Mouse (Mus musculus) left cerebral cortex, adult 9 months (tissue): Measurements from ENCODE around the gene Zbtb41.
A peak's percentile ranks its signal among the peaks of the same experiment; 100 is the strongest.
"Not testable (repeated sequence)": the region's sequence is repeated elsewhere in the genome, so short reads cannot be mapped to it uniquely, and the experiment has no call there.

ENCODE experiments used
- DNase-seq, 2 experiments: peaks; one replicate each; pipeline ENCODE4 v3.0.0; 2022; ENCODE audit warnings: low spot score in 2 of 2

Zbtb41 gene

GRCm38 (mm10) chr1:139421875-139422791 is at the start of gene Zbtb41:
Gene Zbtb41 (plus strand): TSS chr1:139422288.
- peak; percentile 61 to 86 for DNase-seq

- DNase-seq = no peak
Observed at GRCm38 (mm10) chr1:139375900-139376299, 46.2 kb upstream of the Zbtb41 start.

GRCm38 (mm10) chr1:139376638-139377286 is 45.3 kb upstream of the Zbtb41 start, which contains the start of gene Crb1:
Gene Crb1 (minus strand): TSS chr1:139377100.
- no peak for DNase-seq

DNA sequence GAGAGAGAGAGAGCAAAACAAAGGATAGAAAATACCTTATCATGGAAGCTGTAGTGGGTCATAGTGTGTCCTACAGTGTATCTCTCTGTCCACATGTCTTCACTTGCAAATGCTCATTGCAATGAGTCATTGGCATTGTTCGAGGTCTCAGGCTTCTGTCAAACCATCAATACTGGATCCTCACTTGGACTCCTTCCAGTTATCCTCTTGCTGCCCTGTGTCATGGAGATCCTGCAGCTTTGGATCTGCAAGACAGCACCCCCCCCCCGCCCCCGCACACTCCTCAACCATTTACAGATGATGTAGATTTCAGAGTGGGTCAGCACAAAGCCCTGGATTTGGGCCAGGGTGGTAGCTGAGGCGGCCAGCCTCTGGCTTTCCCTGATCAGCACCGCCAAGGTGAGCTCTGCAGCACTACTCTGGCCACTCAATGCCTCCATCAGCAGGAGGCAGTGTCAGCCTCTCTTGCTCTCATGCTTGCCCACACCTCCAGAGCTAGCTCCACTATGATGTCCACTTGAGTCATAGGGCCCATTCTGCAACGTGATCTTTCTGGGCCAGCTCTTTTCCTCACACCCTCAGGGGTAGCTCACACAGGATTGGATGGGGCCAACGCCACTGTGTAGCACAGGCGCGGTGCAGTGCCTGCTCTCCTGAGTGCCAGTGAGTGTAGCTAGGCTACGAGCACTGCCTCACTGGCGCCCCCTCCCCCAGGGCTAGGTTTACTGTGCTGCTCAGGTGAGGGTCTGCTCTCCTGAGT is 43.0 kb upstream of the Zbtb41 start:
- DNase-seq = no peak

- no peak for DNase-seq
Observed at GRCm38 (mm10) chr1:139379621-139379984, 42.5 kb upstream of the Zbtb41 start.

DNA sequence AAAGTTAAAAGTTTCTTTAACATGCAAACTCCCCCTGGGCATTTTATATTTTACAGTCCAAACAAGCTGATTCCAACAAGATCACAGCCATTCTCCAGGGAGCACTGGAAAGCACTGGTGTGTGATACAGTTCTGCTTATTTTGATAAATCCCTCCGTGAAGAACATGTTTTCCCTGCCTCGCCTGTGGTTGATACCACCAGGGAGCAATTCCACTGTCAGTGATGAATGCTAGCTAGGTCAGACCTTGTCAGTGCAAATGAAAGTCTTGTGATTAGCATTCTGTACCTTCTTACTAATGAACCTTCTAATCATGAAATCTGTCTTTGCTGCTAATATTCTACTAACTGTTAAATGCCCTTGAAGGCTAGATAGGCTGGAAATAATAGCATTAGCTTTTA is 30.3 kb upstream of the Zbtb41 start:
- no peak for DNase-seq

DNA sequence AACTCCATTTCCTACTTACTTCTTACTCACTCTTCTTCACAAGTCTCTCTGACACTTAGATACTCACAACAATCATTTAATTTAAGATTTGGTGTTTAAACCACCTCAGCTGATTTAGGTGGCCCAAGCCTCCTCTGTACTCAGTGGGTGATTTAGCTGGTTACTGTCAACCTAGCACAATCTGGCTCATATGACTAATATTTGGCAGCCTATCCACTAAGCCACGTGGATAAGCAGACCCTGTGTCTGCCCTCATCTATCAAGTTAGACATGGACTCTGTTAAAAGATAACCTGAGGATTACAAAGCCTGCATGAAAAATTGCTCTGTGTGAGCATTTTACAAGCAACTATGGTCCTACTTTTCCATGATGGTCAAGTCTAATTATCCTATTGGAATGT is 25.5 kb upstream of the Zbtb41 start:
- DNase-seq = no peak

GRCm38 (mm10) chr1:139405766-139406165 is 16.3 kb upstream of the Zbtb41 start:
- no peak for DNase-seq

DNA sequence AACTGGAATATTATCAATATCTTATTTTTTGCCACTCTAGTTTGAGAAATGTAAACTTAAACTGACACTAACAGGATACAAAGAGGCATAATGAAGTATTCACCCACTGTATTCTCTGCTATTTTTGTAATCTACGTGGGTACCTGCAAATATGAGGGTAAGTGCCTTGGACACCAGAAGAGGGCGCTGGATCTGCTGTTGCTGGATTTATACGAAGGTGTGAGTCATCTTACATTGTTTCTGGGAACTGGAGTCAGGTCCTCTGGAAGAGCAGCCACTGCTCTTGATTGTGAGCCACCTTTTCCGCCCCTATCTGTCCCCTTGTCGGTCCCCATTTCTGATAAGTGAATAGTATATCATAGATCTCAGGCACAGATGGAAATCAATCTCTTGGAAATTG is 14.4 kb upstream of the Zbtb41 start:
- no peak for DNase-seq

- not testable (repeated sequence) for DNase-seq
Observed at GRCm38 (mm10) chr1:139412365-139412764, 9.7 kb upstream of the Zbtb41 start.

DNA sequence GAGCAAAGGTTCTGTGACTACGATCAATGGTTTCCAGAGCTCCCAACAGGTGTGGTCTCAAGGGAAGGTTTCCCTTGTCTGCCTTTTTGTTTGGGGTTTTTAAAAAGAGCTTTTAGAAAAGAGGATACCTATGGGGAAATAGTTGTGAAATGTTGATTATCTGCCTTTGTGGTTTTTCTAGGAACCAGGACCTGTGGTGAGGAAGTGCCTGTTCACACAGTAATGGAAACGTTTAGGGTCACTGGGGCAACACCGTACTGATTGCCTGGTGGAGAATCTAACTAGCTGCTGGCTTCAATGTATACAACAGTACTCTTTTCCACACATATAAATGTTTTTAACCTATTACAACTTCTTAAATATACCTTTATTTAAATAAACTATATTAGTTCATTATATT is 8.6 kb upstream of the Zbtb41 start:
- DNase-seq = no peak

DNA sequence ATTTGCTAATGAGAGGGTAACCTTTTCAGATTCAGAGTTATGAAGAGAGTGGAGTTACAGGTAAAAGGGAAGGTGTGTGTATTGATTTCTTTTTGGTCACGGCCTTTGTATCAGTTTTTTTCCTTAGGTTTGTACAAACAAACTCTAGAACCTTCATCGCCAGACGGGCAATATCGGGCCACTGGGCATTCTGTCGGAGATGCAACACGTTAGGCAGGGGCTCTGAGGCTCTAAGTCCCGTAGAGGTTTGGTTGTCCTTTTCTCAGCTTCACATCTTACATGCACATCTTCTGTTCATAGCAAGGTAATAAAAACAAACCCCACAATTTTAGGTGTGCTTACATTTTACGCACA is 590 bp upstream of the Zbtb41 start:
- no peak for DNase-seq

GRCm38 (mm10) chr1:139422941-139423340 is 853 bp downstream of the Zbtb41 start:
- peak in 1 of 2 experiments; percentile 11 for DNase-seq

DNA sequence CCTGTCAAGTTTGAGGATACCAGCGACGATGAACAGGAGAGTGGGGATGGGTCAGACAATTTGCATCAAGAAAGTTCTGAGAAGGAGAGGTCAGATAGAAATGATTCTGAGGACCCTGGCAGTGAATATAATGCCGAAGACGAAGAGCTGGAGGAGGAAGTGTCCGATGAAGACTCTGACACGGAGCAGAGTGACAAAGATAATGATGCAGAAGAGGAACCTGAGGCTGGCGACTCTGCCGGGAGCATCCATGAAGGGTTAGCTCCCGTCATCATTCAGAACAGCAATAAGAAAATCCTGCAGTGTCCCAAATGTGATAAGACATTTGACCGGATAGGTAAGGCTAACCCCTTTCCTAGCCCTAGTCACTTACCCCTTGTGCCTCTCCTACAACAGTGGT is 1.8 kb downstream of the Zbtb41 start:
- DNase-seq = no peak

GRCm38 (mm10) chr1:139425006-139425405 is 2.9 kb downstream of the Zbtb41 start:
- no peak for DNase-seq

- no peak for DNase-seq
Observed at GRCm38 (mm10) chr1:139438373-139438772, 16.3 kb downstream of the Zbtb41 start.

- DNase-seq = not testable (repeated sequence)
Observed at GRCm38 (mm10) chr1:139443103-139443502, 21.0 kb downstream of the Zbtb41 start.

DNA sequence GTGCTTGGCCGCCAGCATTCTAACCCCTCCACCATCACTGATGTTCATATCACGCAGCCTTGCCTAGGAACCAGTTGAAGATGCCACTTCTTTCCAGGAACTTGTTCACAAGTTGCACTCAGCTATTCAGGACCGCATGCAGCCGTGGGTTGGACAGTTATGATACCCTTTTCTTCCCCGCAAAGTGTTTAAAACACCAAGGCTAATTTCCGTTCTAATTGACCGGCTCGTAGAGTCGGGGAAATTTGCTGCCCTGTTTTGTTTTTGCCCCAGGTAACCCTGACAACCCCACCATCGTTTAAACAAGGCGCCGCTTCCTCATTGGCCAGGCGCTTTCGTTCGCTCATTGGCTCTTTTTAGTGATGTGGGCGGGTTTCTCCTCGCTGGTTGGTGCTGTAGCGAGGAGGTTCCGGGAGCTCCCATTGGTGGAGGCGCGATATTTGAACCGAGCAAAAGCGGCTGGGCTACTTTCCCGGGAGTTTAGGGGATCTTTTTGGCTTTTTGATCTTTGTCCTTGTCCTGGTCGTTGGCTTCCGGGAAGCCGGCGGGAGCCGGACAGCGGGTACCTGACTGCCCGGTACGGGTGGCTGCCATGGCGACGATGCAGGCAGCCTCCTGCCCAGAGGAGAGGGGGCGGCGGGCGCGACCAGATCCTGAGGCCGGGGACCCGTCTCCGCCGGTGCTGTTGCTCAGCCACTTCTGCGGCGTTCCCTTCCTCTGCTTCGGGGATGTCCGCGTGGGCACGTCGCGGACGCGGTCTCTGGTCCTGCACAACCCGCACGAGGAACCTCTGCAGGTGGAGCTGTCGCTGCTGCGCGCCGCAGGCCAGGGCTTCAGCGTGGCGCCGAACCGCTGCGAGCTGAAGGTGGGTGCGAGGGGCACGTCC is 32.5 kb downstream of the Zbtb41 start, which contains the start of gene Aspm:
TSS of gene Aspm (plus strand) at position 433 of the 886 bp plus-strand sequence.
- DNase-seq = peak; percentile 66 to 87

DNA sequence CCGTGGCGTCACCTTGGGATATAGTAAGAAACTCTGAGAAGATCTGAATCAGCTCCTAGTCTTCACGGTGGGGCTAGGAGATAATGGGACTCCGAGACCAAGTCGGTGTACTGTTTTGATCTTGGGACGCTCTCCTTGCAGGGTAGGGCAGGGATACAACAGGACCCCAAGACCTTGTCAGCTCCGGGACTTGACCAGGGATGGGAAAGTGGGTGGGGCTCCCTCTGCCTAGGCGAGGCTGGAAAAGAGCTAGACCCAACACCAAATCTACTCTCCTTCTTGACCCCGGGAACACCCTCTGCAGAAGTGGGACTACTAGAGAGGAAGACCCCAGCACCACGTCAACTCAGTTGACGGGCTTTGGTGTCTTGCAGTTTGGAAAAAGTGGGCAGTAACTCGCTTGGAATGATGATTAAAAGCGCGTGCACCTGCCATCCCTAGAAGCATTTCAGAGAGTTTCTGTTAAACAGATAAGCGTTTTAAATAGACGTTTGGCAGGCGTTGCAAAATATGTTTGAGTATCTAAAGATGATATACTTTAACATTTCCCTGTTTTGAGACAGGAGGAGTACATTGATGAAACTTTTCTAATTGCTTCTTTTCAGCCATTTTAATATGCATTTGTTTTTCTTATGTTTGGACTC is 33.3 kb downstream of the Zbtb41 start:
- DNase-seq = no peak

DNA sequence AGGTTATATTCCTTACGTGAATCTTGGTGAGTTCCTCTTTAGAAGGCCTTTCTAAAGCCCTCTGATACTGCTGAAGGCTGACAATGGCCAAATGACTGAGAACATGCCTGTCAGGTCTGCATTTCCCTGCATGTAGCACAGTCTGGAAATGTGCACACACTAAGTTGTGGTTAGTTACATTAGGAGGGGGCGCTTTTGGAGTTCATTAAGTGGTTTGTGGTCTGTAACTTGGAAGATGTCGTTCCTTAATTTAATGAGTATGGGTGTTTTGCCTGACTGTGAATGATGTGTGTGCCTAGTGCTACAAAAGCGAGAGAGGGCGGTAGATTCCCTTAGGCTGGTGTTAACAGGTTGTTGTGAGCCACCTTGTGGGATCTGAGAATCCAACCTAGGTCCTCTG is 38.7 kb downstream of the Zbtb41 start:
- no peak for DNase-seq

GRCm38 (mm10) chr1:139465936-139466335 is 43.8 kb downstream of the Zbtb41 start:
- DNase-seq = no peak
